Mouse (Mus musculus) megakaryocyte, embryonic 14.5 days (primary cell): Measurements from ENCODE around the gene Gas2l3. TPM values are rescaled to one million over a fixed set of nuclear protein-coding genes. Genes with fewer than 3 reads are reported as not detected.

Experiments used
- H3K27me3 ChIP-seq: replicated peaks from 2 replicates; pipeline ENCODE3; 2012; ENCODE audit warnings: inconsistent platforms
- H3K36me3 ChIP-seq: replicated peaks from 2 replicates; pipeline ENCODE3; 2012; ENCODE audit warnings: low read length, inconsistent platforms, mixed read lengths
- H3K4me1 ChIP-seq: 2 replicates; pipeline ENCODE4 v1.6.1; 2012; ENCODE audit warnings: inconsistent platforms
- H3K4me3 ChIP-seq: replicated peaks from 2 replicates; pipeline ENCODE3; 2012; ENCODE audit warnings: moderate library complexity, mild to moderate bottlenecking, inconsistent platforms
- H3K9me3 ChIP-seq: 2 replicates; pipeline ENCODE4 v1.6.1; 2012; ENCODE audit warnings: inconsistent platforms
- FLI1 ChIP-seq: IDR thresholded peaks from 2 replicates; pipeline ENCODE4 v1.6.1; 2012; ENCODE audit warnings: low read length, inconsistent platforms, mixed read lengths
- GATA1 ChIP-seq: IDR thresholded peaks from 3 replicates; pipeline ENCODE4 v1.6.1; 2012; ENCODE audit warnings: mixed read lengths, low read length, inconsistent platforms, borderline replicate concordance
- polyA plus RNA-seq: library from polyadenylated mRNA; stranded (reverse); fragments of >175 nt; gene quantifications from 2 replicates; pipeline ENCODE4 v1.2.3, GENCODE M21; 2012; ENCODE audit warnings: low replicate concordance; ENCODE audit not compliant: insufficient read depth

Gene Gas2l3
- polyA plus RNA-seq, 1 experiment: 0.20 TPM

GRCm38 (mm10) chr10:89406733-89407484, 36.9 kb downstream of the Gas2l3 start:
- no peak for TF ChIP-seq FLI1

GRCm38 (mm10) chr10:89404936-89405335, 38.8 kb downstream of the Gas2l3 start:
- H3K4me1 ChIP-seq: peaks cover 48% of the 10 kb centered on the region
- no peak for TF ChIP-seq FLI1
- peaks cover 4% of the 10 kb centered on the region for H3K36me3 ChIP-seq
- peaks cover 14% of the 10 kb centered on the region for H3K9me3 ChIP-seq
- H3K4me3 ChIP-seq: no peak overlapping the region
- H3K27me3 ChIP-seq: no peaks in the 10 kb centered on the region

More at GRCm38 (mm10) chr10:89406733-89407484, 36.9 kb downstream of the Gas2l3 start:
- H3K27me3 ChIP-seq: no peaks in the 10 kb centered on the region
- peak overlapping the region; percentile 64 for H3K4me3 ChIP-seq
- H3K36me3 ChIP-seq: peaks cover 21% of the 10 kb centered on the region
- H3K9me3 ChIP-seq: 0 out of 2 replicates have a peak, but pooled peaks cover under 1% of the 10 kb centered on the region
- H3K4me1 ChIP-seq: peaks cover 51% of the 10 kb centered on the region

GRCm38 (mm10) chr10:89400674-89401336, 43.0 kb downstream of the Gas2l3 start:
- peaks cover 35% of the 10 kb centered on the region for H3K4me1 ChIP-seq
- H3K36me3 ChIP-seq: no peaks in the 10 kb centered on the region
- no peak overlapping the region for H3K4me3 ChIP-seq
- H3K27me3 ChIP-seq: no peaks in the 10 kb centered on the region
- no peak for TF ChIP-seq FLI1
- no peak for TF ChIP-seq GATA1
- peaks cover 14% of the 10 kb centered on the region for H3K9me3 ChIP-seq

GRCm38 (mm10) chr10:89395823-89396222, 47.9 kb downstream of the Gas2l3 start:
- no peaks in the 10 kb centered on the region for H3K27me3 ChIP-seq
- no peaks in the 10 kb centered on the region for H3K36me3 ChIP-seq
- peak overlapping the region; percentile 89 for H3K4me3 ChIP-seq
- no peak for TF ChIP-seq GATA1
- no peak for TF ChIP-seq FLI1
- peaks cover 43% of the 10 kb centered on the region for H3K4me1 ChIP-seq
- peaks cover 3% of the 10 kb centered on the region; the same call in 1 of the 2 replicates for H3K9me3 ChIP-seq

- Histone ChIP-seq H3K27me3 (no peaks in the 10 kb centered on the region), H3K36me3 (no peaks in the 10 kb centered on the region), H3K9me3 (no peaks in the 10 kb centered on the region), H3K4me3 (peak overlapping the region; percentile 89), H3K4me1 (peaks cover 40% of the 10 kb centered on the region)
- TF ChIP-seq FLI1: no peak
Observed at GRCm38 (mm10) chr10:89395321-89395720, 48.4 kb downstream of the Gas2l3 start.

- TF ChIP-seq FLI1: no peak
- no peak for TF ChIP-seq GATA1
- no peaks in the 10 kb centered on the region for H3K9me3 ChIP-seq
- peaks cover 41% of the 10 kb centered on the region for H3K4me1 ChIP-seq
- no peak overlapping the region for H3K4me3 ChIP-seq
- H3K27me3 ChIP-seq: no peaks in the 10 kb centered on the region
- H3K36me3 ChIP-seq: no peaks in the 10 kb centered on the region
Observed at GRCm38 (mm10) chr10:89392687-89393086, 51.1 kb downstream of the Gas2l3 start.

- Histone ChIP-seq H3K4me3 (no peak overlapping the region), H3K36me3 (no peaks in the 10 kb centered on the region), H3K4me1 (peaks cover 38% of the 10 kb centered on the region), H3K27me3 (no peaks in the 10 kb centered on the region), H3K9me3 (no peaks in the 10 kb centered on the region)
- TF ChIP-seq GATA1 (no peak), FLI1 (no peak)
Observed at GRCm38 (mm10) chr10:89391571-89392163, 52.1 kb downstream of the Gas2l3 start.

GRCm38 (mm10) chr10:89386461-89386860, 57.3 kb downstream of the Gas2l3 start:
- TF ChIP-seq GATA1: no peak
- TF ChIP-seq FLI1: no peak
- Histone ChIP-seq H3K36me3 (no peaks in the 10 kb centered on the region), H3K9me3 (no peaks in the 10 kb centered on the region), H3K4me3 (no peak overlapping the region), H3K4me1 (peaks cover 24% of the 10 kb centered on the region), H3K27me3 (no peaks in the 10 kb centered on the region)

GRCm38 (mm10) chr10:89383462-89383861, 60.3 kb downstream of the Gas2l3 start:
- Histone ChIP-seq H3K4me3 (no peak overlapping the region), H3K4me1 (peaks cover 24% of the 10 kb centered on the region), H3K36me3 (no peaks in the 10 kb centered on the region), H3K9me3 (no peaks in the 10 kb centered on the region), H3K27me3 (peaks cover 4% of the 10 kb centered on the region)
- TF ChIP-seq GATA1 (no peak), FLI1 (no peak)

GRCm38 (mm10) chr10:89377750-89378149, 66.0 kb downstream of the Gas2l3 start:
- no peak for TF ChIP-seq GATA1
- no peak for TF ChIP-seq FLI1
- no peaks in the 10 kb centered on the region; the same call in 1 of the 2 replicates for H3K9me3 ChIP-seq

More at GRCm38 (mm10) chr10:89377750-89378149, 66.0 kb downstream of the Gas2l3 start:
- H3K27me3 ChIP-seq: peaks cover 6% of the 10 kb centered on the region
- no peaks in the 10 kb centered on the region for H3K4me1 ChIP-seq
- H3K4me3 ChIP-seq: no peak overlapping the region
- no peaks in the 10 kb centered on the region for H3K36me3 ChIP-seq
